Mouse (Mus musculus): ENCODE measurements around the gene Slamf8.
A peak's percentile ranks its signal among the peaks of the same experiment; 100 is the strongest.

GRCm38 (mm10) chr1:172594495-172594894 lies 4.1 kb upstream of the Slamf8 start:
- no peak for TF ChIP-seq POLR2A (IDR thresholded peaks at IDR 0.05; ENCODE audit: extremely low read depth, insufficient read depth, low read length)
- TF ChIP-seq CTCF (IDR thresholded peaks at IDR 0.05; ENCODE audit: low read depth, low read length), result peak; percentile 53; the same call in 1 of the 2 replicates

Data from liver, adult 2 months (tissue).